29 mouse cellular contexts compared by ENCODE assay signal in genomic region chr7:99235657-99236056, GRCm38 (mm10). TPM values are rescaled to one million over a fixed set of nuclear protein-coding genes. Genes with fewer than 3 reads are reported as not detected.
DNase-seq lines count a peak whose midpoint lies in the region; ATAC-seq lines count a peak whose summit lies in the region.
"Had no signal": no experiment of that assay in that cellular context is flagged by ENCODE, and none has a peak within 500 bp of the region (broad histone marks: within the 10 kb centered on the region; RNA-seq: fewer than 3 reads in every experiment).

No protein-coding gene starts in this region.

- H3K4me1 ChIP-seq in embryonic facial prominence, embryonic 12.5 days = peaks cover 37% of the 10 kb centered on the region
- peaks cover 39% of the 10 kb centered on the region for H3K4me1 ChIP-seq in limb, embryonic 13.5 days

- DNase-seq in gastrocnemius, adult 18-20 months (ENCODE audit: low spot score) = peak; percentile 29
- no peak for DNase-seq in gastrocnemius, postnatal 36 days
- peak; percentile 64 for DNase-seq in embryo, embryonic 10 days (ENCODE audit: low spot score)
- DNase-seq in frontal cortex, postnatal 14 days (ENCODE audit: low spot score in 2 of 2) = no peak
- no peak for DNase-seq in spleen, postnatal 14 days (ENCODE audit: low spot score in 2 of 2)
- DNase-seq: adrenal gland, postnatal 14 days; cerebellum, adult 9-10 months; forebrain, postnatal 0 days; kidney, adult 8-10 months; liver; lung, postnatal 36 days; retina, postnatal 1 day; thymus, adult 18-20 months; thymus, postnatal 36 days had no signal

- peak overlapping the region; percentile 63; the same call in 1 of the 2 replicates for H3K27ac ChIP-seq in embryonic facial prominence, embryonic 12.5 days
- no peak overlapping the region for H3K27ac ChIP-seq in limb, embryonic 13.5 days
- H3K27ac ChIP-seq: hindbrain, embryonic 14.5 days; liver, embryonic 15.5 days; lung, embryonic 15.5 days; neural tube, embryonic 13.5 days; stomach, embryonic 15.5 days had no signal

- H3K9ac ChIP-seq in embryonic facial prominence, embryonic 12.5 days = no peak overlapping the region
- H3K9ac ChIP-seq in limb, embryonic 13.5 days = no peak overlapping the region
- H3K9ac ChIP-seq: forebrain, postnatal 0 days; hindbrain, embryonic 14.5 days; liver, embryonic 15.5 days; lung, embryonic 15.5 days; neural tube, embryonic 13.5 days; stomach, embryonic 15.5 days had no signal

- H3K4me2 ChIP-seq in embryonic facial prominence, embryonic 12.5 days (replicated peaks) = no peak overlapping the region
- no peak overlapping the region for H3K4me2 ChIP-seq in limb, embryonic 13.5 days (replicated peaks)
- H3K4me2 ChIP-seq: hindbrain, embryonic 14.5 days; liver, embryonic 15.5 days; lung, embryonic 15.5 days; neural tube, embryonic 13.5 days; stomach, embryonic 15.5 days had no signal

- H3K27me3 ChIP-seq in embryonic facial prominence, embryonic 12.5 days = peaks cover 19% of the 10 kb centered on the region; the same call in 1 of the 2 replicates
- H3K27me3 ChIP-seq in limb, embryonic 13.5 days = peaks cover 25% of the 10 kb centered on the region
- H3K27me3 ChIP-seq: stomach, embryonic 15.5 days had no signal

- ATAC-seq in embryonic facial prominence, embryonic 12.5 days (ENCODE audit: insufficient number of reproducible peaks, insufficient read depth, low FRiP score, low TSS enrichment) = no peak
- 0 out of 2 replicates have a peak, but pooled peaks have one; percentile 9 for ATAC-seq in limb, embryonic 13.5 days (ENCODE audit: low FRiP score, low read depth)
- ATAC-seq: CD4-positive, CD25-positive, alpha-beta regulatory T cell, adult 4 months; forebrain, postnatal 0 days; inflammation-experienced regulatory T-cells, adult 6 months; midbrain, embryonic 16.5 days had no signal

- WGBS in embryonic facial prominence, embryonic 12.5 days = 23% methylated on average over 2 of the region's 2 CpGs
- WGBS in limb, embryonic 13.5 days = 14% methylated on average over 2 of the region's 2 CpGs

- H3K9me3 ChIP-seq in embryonic facial prominence, embryonic 12.5 days = no peaks in the 10 kb centered on the region
- H3K9me3 ChIP-seq in limb, embryonic 13.5 days = no peaks in the 10 kb centered on the region
- H3K9me3 ChIP-seq: liver, embryonic 15.5 days; lung, embryonic 15.5 days; neural tube, embryonic 13.5 days; stomach, embryonic 15.5 days had no signal

- no peaks in the 10 kb centered on the region for H3K36me3 ChIP-seq in embryonic facial prominence, embryonic 12.5 days
- H3K36me3 ChIP-seq in limb, embryonic 13.5 days = no peaks in the 10 kb centered on the region
- H3K36me3 ChIP-seq: liver, embryonic 15.5 days; lung, embryonic 15.5 days; neural tube, embryonic 13.5 days; stomach, embryonic 15.5 days had no signal

- H3K4me3 ChIP-seq in embryonic facial prominence, embryonic 12.5 days = no peak overlapping the region
- no peak overlapping the region for H3K4me3 ChIP-seq in limb, embryonic 13.5 days
- H3K4me3 ChIP-seq: liver, embryonic 15.5 days; lung, embryonic 15.5 days; myocyte; neural tube, embryonic 13.5 days; stomach, embryonic 15.5 days had no signal

- intact Hi-C loops in gastrocnemius, postnatal 36 days (cut with DNase I) = no loop called here

RNA-seq across cellular contexts. Expression of gene Mogat2, which starts 2.8 kb away (rescaled TPM):
- total RNA-seq in gastrocnemius, adult 18-20 months (2021) = not detected
- total RNA-seq in gastrocnemius, postnatal 36 days (2021) = not detected
- 4.9 and 5.3 TPM in 2 replicates for polyA plus RNA-seq in embryonic facial prominence, embryonic 12.5 days (2016; fragmentation: Nextera tagmentation; extraction: Ambion mirVana)
- 5.8 and 7.1 TPM in 2 replicates for polyA plus RNA-seq in limb, embryonic 13.5 days (2015; fragmentation: Nextera tagmentation; extraction: Ambion mirVana)
- total RNA-seq: gastrocnemius, adult 8-10 months; heart, adult 8-10 months; heart, postnatal 25 days; layer of hippocampus, postnatal 14 days had no signal
- polyA plus RNA-seq: CD4-positive, CD25-positive, alpha-beta regulatory T cell, adult 4 months; inflammation-experienced regulatory T-cells, adult 6 months had no signal

RNA-seq across cellular contexts. Expression of gene Map6, which starts 31.6 kb away (rescaled TPM):
- total RNA-seq in gastrocnemius, adult 18-20 months (2021) = 1 to 10 TPM; 4.7 to 5.7 TPM
- 1 to 10 TPM; 3.1 to 3.4 TPM for total RNA-seq in gastrocnemius, postnatal 36 days (2021)
- polyA plus RNA-seq in embryonic facial prominence, embryonic 12.5 days (2016; fragmentation: Nextera tagmentation; extraction: Ambion mirVana) = 12.6 and 13.0 TPM in 2 replicates
- 4.4 TPM in 2 replicates for polyA plus RNA-seq in limb, embryonic 13.5 days (2015; fragmentation: Nextera tagmentation; extraction: Ambion mirVana)

RNA-seq across cellular contexts. Expression of gene Dgat2, which starts 53.1 kb away (rescaled TPM):
- 10 to 100 TPM; 41.9 to 56.0 TPM for total RNA-seq in gastrocnemius, adult 18-20 months (2021)
- 10 to 100 TPM; 44.6 to 70.1 TPM for total RNA-seq in gastrocnemius, postnatal 36 days (2021)
- 14.4 and 14.7 TPM in 2 replicates for polyA plus RNA-seq in embryonic facial prominence, embryonic 12.5 days (2016; fragmentation: Nextera tagmentation; extraction: Ambion mirVana)
- 15.0 and 15.8 TPM in 2 replicates for polyA plus RNA-seq in limb, embryonic 13.5 days (2015; fragmentation: Nextera tagmentation; extraction: Ambion mirVana)

Comparison
In these comparisons a context has a peak if more than half of its experiments do, and no peak if none do; other contexts are left out.
1. DNase-seq: peak in gastrocnemius, adult 18-20 months (single experiment) and embryo, embryonic 10 days (single experiment); none in gastrocnemius, postnatal 36 days (0 of 2), frontal cortex, postnatal 14 days (0 of 2) and spleen, postnatal 14 days (0 of 2).